Mouse (Mus musculus) stomach, postnatal 0 days (tissue): Measurements from ENCODE around the gene Cfap69.

ENCODE experiments used
- CTCF ChIP-seq: IDR thresholded peaks from 2 replicates; pipeline ENCODE4 v1.5.1; 2016; ENCODE audit warnings: antibody characterized with exemption, low read depth, mild to moderate bottlenecking, moderate library complexity
- EP300 ChIP-seq: optimal IDR thresholded peaks from 2 replicates; pipeline ENCODE3; 2016; ENCODE audit warnings: antibody characterized with exemption

DNA sequence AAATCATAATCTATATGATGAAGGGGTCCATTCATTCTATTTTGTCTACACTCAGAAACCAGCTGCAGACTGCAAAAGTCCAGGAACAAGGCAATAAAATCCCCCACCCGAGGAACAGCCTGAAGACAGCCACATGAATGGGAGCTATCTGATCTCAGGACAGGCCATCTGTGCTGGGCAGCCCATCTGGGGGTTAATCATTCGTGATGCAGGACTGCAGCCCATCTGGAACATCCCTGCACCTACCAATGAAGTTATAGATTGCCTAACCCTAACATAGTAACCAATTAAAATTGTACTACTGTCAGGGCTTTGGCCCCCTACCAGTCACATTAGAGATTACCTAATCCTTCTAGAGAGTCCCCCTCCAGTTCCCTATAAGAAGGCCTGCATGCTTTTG is 41.0 kb upstream of the Cfap69 start:
- TF ChIP-seq CTCF (no peak), EP300 (no peak)
